Mouse (Mus musculus): ENCODE data around the gene Wscd1.
A peak's percentile ranks its signal among the peaks of the same experiment; 100 is the strongest.
"Not testable (repeated sequence)": the region's sequence is repeated elsewhere in the genome, so short reads cannot be mapped to it uniquely, and the experiment has no call there.

The Wscd1 gene

GRCm38 (mm10) chr11:71771074-71771473, 21.4 kb downstream of the Wscd1 start:
- DNase-seq, result no peak

- DNase-seq, result no peak
These were observed 22.3 kb downstream of the Wscd1 start for GRCm38 (mm10) chr11:71772056-71772455.

- DNase-seq, result no peak
These were observed 23.1 kb downstream of the Wscd1 start for GRCm38 (mm10) chr11:71772802-71773201.

- no peak for DNase-seq
These were observed 24.5 kb downstream of the Wscd1 start for GRCm38 (mm10) chr11:71773986-71774767.

- DNase-seq, result no peak
These were observed 25.3 kb downstream of the Wscd1 start for GRCm38 (mm10) chr11:71775056-71775455.

GRCm38 (mm10) chr11:71779642-71780041, 29.9 kb downstream of the Wscd1 start:
- peak; percentile 38 for DNase-seq

GRCm38 (mm10) chr11:71781737-71782354, 32.1 kb downstream of the Wscd1 start:
- no peak for DNase-seq

- DNase-seq, result no peak
These were observed 35.8 kb downstream of the Wscd1 start for GRCm38 (mm10) chr11:71785499-71785898.

- DNase-seq, result no peak
These were observed 38.5 kb downstream of the Wscd1 start for GRCm38 (mm10) chr11:71788209-71788608.

GRCm38 (mm10) chr11:71790227-71790626, 40.5 kb downstream of the Wscd1 start:
- no peak for DNase-seq

GRCm38 (mm10) chr11:71799206-71799605, 49.5 kb downstream of the Wscd1 start:
- no peak for DNase-seq

GRCm38 (mm10) chr11:71808521-71808920, 58.8 kb downstream of the Wscd1 start:
- DNase-seq, result no peak

GRCm38 (mm10) chr11:71811828-71812227, 62.1 kb downstream of the Wscd1 start:
- DNase-seq, result no peak

- no peak for DNase-seq
These were observed 63.2 kb downstream of the Wscd1 start for GRCm38 (mm10) chr11:71812921-71813320.

- DNase-seq, result peak; percentile 33
These were observed 64.8 kb downstream of the Wscd1 start for GRCm38 (mm10) chr11:71814511-71814910.

GRCm38 (mm10) chr11:71815326-71815725, 65.6 kb downstream of the Wscd1 start:
- DNase-seq, result no peak

- no peak for DNase-seq
These were observed 67.2 kb downstream of the Wscd1 start for GRCm38 (mm10) chr11:71816918-71817317.

- no peak for DNase-seq
These were observed 67.6 kb downstream of the Wscd1 start for GRCm38 (mm10) chr11:71817341-71817740.

GRCm38 (mm10) chr11:71818111-71818510, 68.4 kb downstream of the Wscd1 start:
- no peak for DNase-seq

- no peak for DNase-seq
These were observed 70.2 kb downstream of the Wscd1 start for GRCm38 (mm10) chr11:71819901-71820300.

- peak; percentile 26 for DNase-seq
These were observed 71.1 kb downstream of the Wscd1 start for GRCm38 (mm10) chr11:71820847-71821246.

GRCm38 (mm10) chr11:71821526-71821925, 71.8 kb downstream of the Wscd1 start:
- not testable (repeated sequence) for DNase-seq

GRCm38 (mm10) chr11:71822031-71822430, 72.3 kb downstream of the Wscd1 start:
- no peak for DNase-seq

GRCm38 (mm10) chr11:71824971-71825370, 75.3 kb downstream of the Wscd1 start:
- DNase-seq, result no peak
